Mouse (Mus musculus) right cerebral cortex, adult 2 months (tissue): ENCODE results near the gene Skp2.

Experiments
- DNase-seq, 2 experiments: peaks; one replicate each; pipeline ENCODE4 v3.0.0; 2021 to 2022; ENCODE audit warnings: low spot score in 2 of 2

Skp2 gene

GRCm38 (mm10) chr15:9113556-9113955 lies 41.7 kb downstream of the Skp2 start:
- no peak for DNase-seq

GRCm38 (mm10) chr15:9111648-9112047 lies 43.6 kb downstream of the Skp2 start:
- DNase-seq: no peak

GRCm38 (mm10) chr15:9110526-9111347 lies 44.5 kb downstream of the Skp2 start:
- no peak for DNase-seq

GRCm38 (mm10) chr15:9106303-9107074 lies 48.7 kb downstream of the Skp2 start:
- no peak for DNase-seq

GRCm38 (mm10) chr15:9100446-9101077 lies 54.7 kb downstream of the Skp2 start:
- DNase-seq: no peak

GRCm38 (mm10) chr15:9096865-9097264 lies 58.4 kb downstream of the Skp2 start:
- DNase-seq: no peak

GRCm38 (mm10) chr15:9094366-9094750 lies 60.9 kb downstream of the Skp2 start:
- DNase-seq: peak; percentile 52 to 67

- DNase-seq: no peak
Observed at GRCm38 (mm10) chr15:9093598-9094365, 61.4 kb downstream of the Skp2 start.

GRCm38 (mm10) chr15:9090662-9091061 lies 64.6 kb downstream of the Skp2 start:
- DNase-seq: no peak

- DNase-seq: no peak
Observed at GRCm38 (mm10) chr15:9089136-9089720, 66.0 kb downstream of the Skp2 start.

- DNase-seq: no peak
Observed at GRCm38 (mm10) chr15:9088683-9089072, 66.5 kb downstream of the Skp2 start.

- DNase-seq: no peak
Observed at GRCm38 (mm10) chr15:9087895-9088682, 67.1 kb downstream of the Skp2 start.

GRCm38 (mm10) chr15:9087421-9087820 lies 67.8 kb downstream of the Skp2 start:
- no peak for DNase-seq

GRCm38 (mm10) chr15:9086813-9087212 lies 68.4 kb downstream of the Skp2 start:
- no peak for DNase-seq

- no peak for DNase-seq
Observed at GRCm38 (mm10) chr15:9082753-9083152, 72.5 kb downstream of the Skp2 start.

GRCm38 (mm10) chr15:9081294-9081693 lies 73.9 kb downstream of the Skp2 start:
- no peak for DNase-seq

- DNase-seq: no peak
Observed at GRCm38 (mm10) chr15:9080206-9080605, 75.0 kb downstream of the Skp2 start.

- no peak for DNase-seq
Observed at GRCm38 (mm10) chr15:9079626-9080025, 75.6 kb downstream of the Skp2 start.

GRCm38 (mm10) chr15:9078481-9079300 lies 76.5 kb downstream of the Skp2 start:
- no peak for DNase-seq
